Mouse (Mus musculus) mesoderm, embryonic 11.5 days (tissue): ENCODE data around the gene 4930550C14Rik.

Experiments used
- DNase-seq: peaks from one replicate; pipeline ENCODE4 v3.0.0-alpha.2; 2012; ENCODE audit warnings: low read depth, low spot score

Gene 4930550C14Rik

GRCm38 (mm10) chr9:53404050-53404752 is 2.1 kb downstream of the 4930550C14Rik start:
- DNase-seq: no peak

GRCm38 (mm10) chr9:53404753-53405722 is 2.9 kb downstream of the 4930550C14Rik start:
- peak; percentile 85 for DNase-seq

- no peak for DNase-seq
Observed at GRCm38 (mm10) chr9:53408548-53408947, 6.4 kb downstream of the 4930550C14Rik start.

GRCm38 (mm10) chr9:53408953-53409361 is 6.8 kb downstream of the 4930550C14Rik start:
- no peak for DNase-seq

GRCm38 (mm10) chr9:53409427-53409826 is 7.3 kb downstream of the 4930550C14Rik start:
- DNase-seq: no peak

GRCm38 (mm10) chr9:53422133-53422896 is 20.2 kb downstream of the 4930550C14Rik start:
- DNase-seq: no peak

- DNase-seq: no peak
Observed at GRCm38 (mm10) chr9:53426726-53427125, 24.6 kb downstream of the 4930550C14Rik start.

- no peak for DNase-seq
Observed at GRCm38 (mm10) chr9:53427638-53428037, 25.5 kb downstream of the 4930550C14Rik start.

GRCm38 (mm10) chr9:53435830-53436570 is 33.9 kb downstream of the 4930550C14Rik start:
- no peak for DNase-seq

GRCm38 (mm10) chr9:53450609-53451008 is 48.5 kb downstream of the 4930550C14Rik start:
- no peak for DNase-seq

- DNase-seq: no peak
Observed at GRCm38 (mm10) chr9:53452038-53452437, 49.9 kb downstream of the 4930550C14Rik start.

GRCm38 (mm10) chr9:53472806-53473518 is 70.8 kb downstream of the 4930550C14Rik start:
- no peak for DNase-seq
